In genomic region chr7:80832996-80833650, GRCm38 (mm10) we compare ENCODE assay signal across 7 mouse cellular contexts. TPM values are rescaled to one million over a fixed set of nuclear protein-coding genes. Genes with fewer than 3 reads are reported as not detected.
A peak's percentile ranks its signal among the peaks of the same experiment; 100 is the strongest.
DNase-seq lines count a peak whose midpoint lies in the region; ATAC-seq lines count a peak whose summit lies in the region.
"Not testable (repeated sequence)": the region's sequence is repeated elsewhere in the genome, so short reads cannot be mapped to it uniquely, and the experiment has no call there.

No protein-coding gene starts in this region.

- not testable (repeated sequence) for H3K27me3 ChIP-seq in heart, embryonic 14.5 days (ENCODE audit: control insufficient read depth, insufficient read depth, low read length); liver, embryonic 12.5 days (replicated peaks); midbrain, embryonic 11.5 days (ENCODE audit: control insufficient read depth, insufficient read depth, low read length)

- peak; percentile 57 for ATAC-seq in erythroid progenitor cell, adult 5-6 weeks (replicated peaks; ENCODE audit: low FRiP score, poor library complexity, severe bottlenecking)
- ATAC-seq in heart, embryonic 14.5 days (ENCODE audit: insufficient number of reproducible peaks, insufficient read depth, low FRiP score, low read depth), result peak; percentile 73; the same call in 1 of the 2 replicates
- peak; percentile 76 for ATAC-seq in liver, embryonic 12.5 days
- ATAC-seq in midbrain, embryonic 11.5 days (ENCODE audit: low FRiP score), result peak; percentile 83

- H3K4me1 ChIP-seq in heart, embryonic 14.5 days (ENCODE audit: control insufficient read depth in 2 of 2, insufficient read depth in 2 of 2, low read length in 2 of 2), result peaks cover 11 to 15% of the 10 kb centered on the region in 2 experiments
- H3K4me1 ChIP-seq in liver, embryonic 12.5 days, result peaks cover 12% of the 10 kb centered on the region
- H3K4me1 ChIP-seq in midbrain, embryonic 11.5 days (ENCODE audit: control insufficient read depth, insufficient read depth, low read length), result not testable (repeated sequence)

- not testable (repeated sequence) for H3K9ac ChIP-seq in heart, embryonic 14.5 days (ENCODE audit: low read length); liver, embryonic 12.5 days; midbrain, embryonic 11.5 days (ENCODE audit: low read length)

- not testable (repeated sequence) for H3K9me3 ChIP-seq in heart, embryonic 14.5 days (ENCODE audit: control insufficient read depth, low read length); liver, embryonic 12.5 days (replicated peaks); midbrain, embryonic 11.5 days (ENCODE audit: control insufficient read depth, low read length)

- H3K4me3 ChIP-seq in heart, embryonic 14.5 days (ENCODE audit: control insufficient read depth in 1 of 2, insufficient read depth in 1 of 2, low read depth in 1 of 2, low read length in 2 of 2); liver, embryonic 12.5 days; midbrain, embryonic 11.5 days (ENCODE audit: low read depth, low read length): not testable (repeated sequence)

- not testable (repeated sequence) for H3K36me3 ChIP-seq in heart, embryonic 14.5 days (ENCODE audit: control insufficient read depth, insufficient read depth, low read length); liver, embryonic 12.5 days; midbrain, embryonic 11.5 days (ENCODE audit: control insufficient read depth, insufficient read depth, low read length)

- 0 out of 4 replicates have a peak overlapping the region, but pooled peaks of 1 of the 2 experiments have one; percentile 19 for H3K27ac ChIP-seq in heart, embryonic 14.5 days (replicated peaks in 1 of 2; ENCODE audit: control insufficient read depth in 1 of 2, insufficient read depth in 1 of 2, low read depth in 2 of 2, low read length in 2 of 2)
- not testable (repeated sequence) for H3K27ac ChIP-seq in liver, embryonic 12.5 days; midbrain, embryonic 11.5 days (ENCODE audit: low read depth, low read length)

- 16% methylated on average over 13 of the region's 14 CpGs for WGBS in heart, embryonic 14.5 days
- 10% methylated on average over 14 of the region's 14 CpGs for WGBS in liver, embryonic 12.5 days (ENCODE audit: insufficient replicate concordance)
- 14% methylated on average over 13 of the region's 14 CpGs for WGBS in midbrain, embryonic 11.5 days

- peak overlapping the region; percentile 39 for H3K4me2 ChIP-seq in heart, embryonic 14.5 days (ENCODE audit: low read length)
- peak overlapping the region; percentile 45 for H3K4me2 ChIP-seq in liver, embryonic 12.5 days
- not testable (repeated sequence) for H3K4me2 ChIP-seq in midbrain, embryonic 11.5 days

- DNase-seq in adrenal gland, adult (ENCODE audit: inconsistent age in 2 of 2, low spot score in 1 of 2), result peak; percentile 42 to 68
- peak; percentile 67 for DNase-seq in kidney, adult 18-20 months
- peak; percentile 90 for DNase-seq in midbrain, embryonic 11.5 days (ENCODE audit: low spot score, missing footprints)
- DNase-seq in skeletal muscle tissue, adult 2 months (ENCODE audit: low read depth, low spot score), result peak; percentile 58

RNA-seq across cellular contexts. Expression of gene Iqgap1, which starts 7.3 kb away (rescaled TPM):
- 33.2 and 83.8 TPM in 2 replicates for total RNA-seq in erythroid progenitor cell, adult 5-6 weeks (2015; ENCODE audit: low replicate concordance)
- total RNA-seq in erythroid progenitor cell, adult 5-6 weeks (2017; ENCODE audit: low replicate concordance), result 30.0 and 35.0 TPM in 2 replicates
- polyA plus RNA-seq in heart, embryonic 14.5 days (2014; fragmentation: Nextera tagmentation; extraction: Ambion mirVana), result 39.4 and 40.0 TPM in 2 replicates
- 19.4 and 19.9 TPM in 2 replicates for polyA plus RNA-seq in liver, embryonic 12.5 days (2016; fragmentation: Nextera tagmentation; extraction: Ambion mirVana)
- polyA plus RNA-seq in midbrain, embryonic 11.5 days (2014; fragmentation: Nextera tagmentation; extraction: Ambion mirVana), result 23.5 and 24.8 TPM in 2 replicates

RNA-seq across cellular contexts. Expression of gene Zscan2, which starts 27.6 kb away (rescaled TPM):
- not detected in 2 replicates for total RNA-seq in erythroid progenitor cell, adult 5-6 weeks (2015; ENCODE audit: low replicate concordance)
- 0.51 and 2.9 TPM in 2 replicates for total RNA-seq in erythroid progenitor cell, adult 5-6 weeks (2017; ENCODE audit: low replicate concordance)
- 1.6 and 1.8 TPM in 2 replicates for polyA plus RNA-seq in heart, embryonic 14.5 days (2014; fragmentation: Nextera tagmentation; extraction: Ambion mirVana)
- 0.23 and 0.58 TPM in 2 replicates for polyA plus RNA-seq in liver, embryonic 12.5 days (2016; fragmentation: Nextera tagmentation; extraction: Ambion mirVana)
- polyA plus RNA-seq in midbrain, embryonic 11.5 days (2014; fragmentation: Nextera tagmentation; extraction: Ambion mirVana), result 3.8 and 5.0 TPM in 2 replicates
